Mouse (Mus musculus) thymus, adult 18-20 months (tissue): ENCODE measurements around the gene Ank2.

Experiments used
- DNase-seq, 2 experiments: peaks; one replicate each; pipeline ENCODE4 v3.0.0; 2022; ENCODE audit warnings: mixed read lengths in 2 of 2

Ank2 gene

GRCm38 (mm10) chr3:127282277-127282676 is 216.9 kb downstream of the Ank2 start:
- DNase-seq: no peak

GRCm38 (mm10) chr3:127281390-127281789 is 217.8 kb downstream of the Ank2 start:
- DNase-seq: no peak

GRCm38 (mm10) chr3:127280376-127280775 is 218.8 kb downstream of the Ank2 start:
- DNase-seq: no peak

- DNase-seq: no peak
These were observed 223.2 kb downstream of the Ank2 start for GRCm38 (mm10) chr3:127275953-127276352.

GRCm38 (mm10) chr3:127272801-127273200 is 226.3 kb downstream of the Ank2 start:
- no peak for DNase-seq

GRCm38 (mm10) chr3:127269616-127270015 is 229.5 kb downstream of the Ank2 start:
- DNase-seq: no peak

GRCm38 (mm10) chr3:127267846-127268245 is 231.3 kb downstream of the Ank2 start:
- no peak for DNase-seq

GRCm38 (mm10) chr3:127265732-127266131 is 233.4 kb downstream of the Ank2 start:
- DNase-seq: no peak

GRCm38 (mm10) chr3:127265182-127265581 is 234.0 kb downstream of the Ank2 start:
- DNase-seq: no peak

- DNase-seq: no peak
These were observed 238.4 kb downstream of the Ank2 start for GRCm38 (mm10) chr3:127260786-127261166.

- DNase-seq: no peak
These were observed 239.0 kb downstream of the Ank2 start for GRCm38 (mm10) chr3:127260007-127260785.

GRCm38 (mm10) chr3:127258466-127259075 is 240.6 kb downstream of the Ank2 start:
- DNase-seq: no peak

- DNase-seq: no peak
These were observed 241.2 kb downstream of the Ank2 start for GRCm38 (mm10) chr3:127257969-127258368.

GRCm38 (mm10) chr3:127257279-127257925 is 241.7 kb downstream of the Ank2 start:
- DNase-seq: no peak

- DNase-seq: no peak
These were observed 242.5 kb downstream of the Ank2 start for GRCm38 (mm10) chr3:127256681-127257080.

- no peak for DNase-seq
These were observed 248.2 kb downstream of the Ank2 start for GRCm38 (mm10) chr3:127250930-127251329.

GRCm38 (mm10) chr3:127248611-127249010 is 250.5 kb downstream of the Ank2 start:
- no peak for DNase-seq

GRCm38 (mm10) chr3:127246989-127247708 is 252.0 kb downstream of the Ank2 start:
- no peak for DNase-seq

- DNase-seq: no peak
These were observed 255.1 kb downstream of the Ank2 start for GRCm38 (mm10) chr3:127243928-127244642.

- DNase-seq: no peak
These were observed 256.8 kb downstream of the Ank2 start for GRCm38 (mm10) chr3:127242234-127242810.

- no peak for DNase-seq
These were observed 263.9 kb downstream of the Ank2 start for GRCm38 (mm10) chr3:127235271-127235670.
